Mouse (Mus musculus) myocyte (in vitro differentiated cells): ENCODE measurements around the gene Rab11a.

Source experiments
- CEBPB ChIP-seq: IDR thresholded peaks from 2 replicates; pipeline ENCODE4 v1.6.1; 2011; ENCODE audit warnings: mild to moderate bottlenecking, moderate library complexity; ENCODE audit not compliant: poor library complexity, insufficient read depth, severe bottlenecking
- E2F4 ChIP-seq: IDR thresholded peaks from one replicate; pipeline ENCODE4 v1.6.1; 2011; ENCODE audit warnings: mild to moderate bottlenecking, control low read depth, moderate library complexity; ENCODE audit not compliant: insufficient read depth
- MAX ChIP-seq: IDR thresholded peaks from one replicate; pipeline ENCODE4 v1.6.1; 2011; ENCODE audit warnings: low read depth, mild to moderate bottlenecking, control low read depth
- MYOD1 ChIP-seq, 3 experiments: IDR thresholded peaks; one replicate each; pipeline ENCODE4 v1.6.1; 2011; ENCODE audit warnings: control low read depth in 2 of 3, low read depth in 2 of 3, mild to moderate bottlenecking in 2 of 3, moderate library complexity in 1 of 3; ENCODE audit not compliant: insufficient read length in 2 of 3, control insufficient read depth in 1 of 3
- MYOG ChIP-seq, 3 experiments: IDR thresholded peaks; one replicate each; pipeline ENCODE4 v1.6.1; 2011; ENCODE audit warnings: control low read depth in 2 of 3, low read depth in 2 of 3, mild to moderate bottlenecking in 2 of 3; ENCODE audit not compliant: insufficient read length in 2 of 3, control insufficient read depth in 1 of 3, insufficient read depth in 1 of 3
- POLR2A ChIP-seq: IDR thresholded peaks from one replicate; pipeline ENCODE4 v1.6.1; 2011; ENCODE audit warnings: low read depth, mild to moderate bottlenecking, control low read depth, moderate library complexity; ENCODE audit not compliant: insufficient read length
- POLR2AphosphoS2 ChIP-seq: IDR thresholded peaks from one replicate; pipeline ENCODE4 v1.6.1; 2011; ENCODE audit warnings: low read depth, control low read depth; ENCODE audit not compliant: insufficient read length
- TCF12 ChIP-seq: IDR thresholded peaks from one replicate; pipeline ENCODE4 v1.6.1; 2011; ENCODE audit warnings: mild to moderate bottlenecking, control low read depth; ENCODE audit not compliant: poor library complexity, insufficient read depth, severe bottlenecking
- USF1 ChIP-seq: IDR thresholded peaks from one replicate; pipeline ENCODE4 v1.6.1; 2011; ENCODE audit warnings: low read depth, mild to moderate bottlenecking, control low read depth, moderate library complexity

GRCm38 (mm10) chr9:64695266-64695665 lies 42.3 kb downstream of the Rab11a start:
- no peak for TF ChIP-seq USF1
- TF ChIP-seq MAX, result no peak
- no peak for TF ChIP-seq POLR2AphosphoS2
- no peak for TF ChIP-seq POLR2A
- TF ChIP-seq MYOD1 (IDR thresholded peaks at IDR 0.05; ENCODE audit: control insufficient read depth in 1 of 3, insufficient read length in 2 of 3, low read depth in 2 of 3), result no peak
- TF ChIP-seq TCF12, result no peak
- TF ChIP-seq MYOG (IDR thresholded peaks at IDR 0.05; ENCODE audit: control insufficient read depth in 1 of 3, insufficient read depth in 1 of 3, insufficient read length in 2 of 3, low read depth in 2 of 3), result no peak
- no peak for TF ChIP-seq E2F4
- no peak for TF ChIP-seq CEBPB
